Mouse (Mus musculus): ENCODE data around the gene Smad1. TPM values are rescaled to one million over a fixed set of nuclear protein-coding genes. Genes with fewer than 3 reads are reported as not detected.
"Not testable (repeated sequence)": the region's sequence is repeated elsewhere in the genome, so short reads cannot be mapped to it uniquely, and the experiment has no call there.

The Smad1 gene
- polyA plus RNA-seq, 1 experiment = 23.8 TPM

GRCm38 (mm10) chr8:79410501-79410900 is 11.2 kb upstream of the Smad1 start:
- H3K27ac ChIP-seq (ENCODE audit: insufficient read depth, low read length) = no peak overlapping the region
- TF ChIP-seq POLR2A (IDR thresholded peaks at IDR 0.05; ENCODE audit: insufficient read depth, low read length) = no peak
- TF ChIP-seq CTCF (IDR thresholded peaks at IDR 0.05; ENCODE audit: low read depth, low read length) = no peak
- no peak for TF ChIP-seq EP300 (IDR thresholded peaks at IDR 0.05; ENCODE audit: insufficient read depth, low read depth, low read length)
- no peak overlapping the region for H3K9ac ChIP-seq (ENCODE audit: low read depth, poor library complexity, severe bottlenecking)

GRCm38 (mm10) chr8:79407356-79407755 is 8.0 kb upstream of the Smad1 start:
- H3K9me3 ChIP-seq (replicated peaks; ENCODE audit: control insufficient read depth, insufficient read depth, low read length, poor library complexity, severe bottlenecking); H3K4me1 ChIP-seq (ENCODE audit: control insufficient read depth, insufficient read depth, low read length); H3K27me3 ChIP-seq (ENCODE audit: control insufficient read depth, insufficient read depth, low read length, poor library complexity, severe bottlenecking); H3K27ac ChIP-seq (ENCODE audit: insufficient read depth, low read length); H3K36me3 ChIP-seq (ENCODE audit: control insufficient read depth, insufficient read depth, low read length, poor library complexity, severe bottlenecking); H3K9ac ChIP-seq (ENCODE audit: low read depth, poor library complexity, severe bottlenecking); H3K4me3 ChIP-seq (ENCODE audit: low read depth, low read length): not testable (repeated sequence)

More at GRCm38 (mm10) chr8:79410501-79410900, 11.2 kb upstream of the Smad1 start:
- Histone ChIP-seq H3K4me3 (ENCODE audit: low read depth, low read length) (no peak overlapping the region), H3K27me3 (ENCODE audit: control insufficient read depth, insufficient read depth, low read length, poor library complexity, severe bottlenecking) (no peaks in the 10 kb centered on the region), H3K9me3 (replicated peaks; ENCODE audit: control insufficient read depth, insufficient read depth, low read length, poor library complexity, severe bottlenecking) (no peaks in the 10 kb centered on the region), H3K4me1 (ENCODE audit: control insufficient read depth, insufficient read depth, low read length) (no peaks in the 10 kb centered on the region), H3K36me3 (ENCODE audit: control insufficient read depth, insufficient read depth, low read length, poor library complexity, severe bottlenecking) (no peaks in the 10 kb centered on the region)

- TF ChIP-seq POLR2A (IDR thresholded peaks at IDR 0.05; ENCODE audit: insufficient read depth, low read length) (no peak), CTCF (IDR thresholded peaks at IDR 0.05; ENCODE audit: low read depth, low read length) (no peak), EP300 (IDR thresholded peaks at IDR 0.05; ENCODE audit: insufficient read depth, low read depth, low read length) (no peak)
- Histone ChIP-seq H3K27ac (ENCODE audit: insufficient read depth, low read length) (no peak overlapping the region), H3K27me3 (ENCODE audit: control insufficient read depth, insufficient read depth, low read length, poor library complexity, severe bottlenecking) (no peaks in the 10 kb centered on the region), H3K9me3 (replicated peaks; ENCODE audit: control insufficient read depth, insufficient read depth, low read length, poor library complexity, severe bottlenecking) (no peaks in the 10 kb centered on the region), H3K4me3 (ENCODE audit: low read depth, low read length) (no peak overlapping the region), H3K9ac (ENCODE audit: low read depth, poor library complexity, severe bottlenecking) (no peak overlapping the region), H3K4me1 (ENCODE audit: control insufficient read depth, insufficient read depth, low read length) (no peaks in the 10 kb centered on the region), H3K36me3 (ENCODE audit: control insufficient read depth, insufficient read depth, low read length, poor library complexity, severe bottlenecking) (no peaks in the 10 kb centered on the region)
These were observed 5.7 kb upstream of the Smad1 start for GRCm38 (mm10) chr8:79404895-79405557.

GRCm38 (mm10) chr8:79400671-79401070 is 1.4 kb upstream of the Smad1 start:
- H3K27ac ChIP-seq (ENCODE audit: insufficient read depth, low read length) = no peak overlapping the region
- H3K9ac ChIP-seq (ENCODE audit: low read depth, poor library complexity, severe bottlenecking) = no peak overlapping the region
- H3K9me3 ChIP-seq (replicated peaks; ENCODE audit: control insufficient read depth, insufficient read depth, low read length, poor library complexity, severe bottlenecking) = no peaks in the 10 kb centered on the region
- no peak overlapping the region for H3K4me3 ChIP-seq (ENCODE audit: low read depth, low read length)
- TF ChIP-seq POLR2A (IDR thresholded peaks at IDR 0.05; ENCODE audit: insufficient read depth, low read length) (no peak), EP300 (IDR thresholded peaks at IDR 0.05; ENCODE audit: insufficient read depth, low read depth, low read length) (no peak), CTCF (IDR thresholded peaks at IDR 0.05; ENCODE audit: low read depth, low read length) (no peak)
- H3K36me3 ChIP-seq (ENCODE audit: control insufficient read depth, insufficient read depth, low read length, poor library complexity, severe bottlenecking) = no peaks in the 10 kb centered on the region
- H3K4me1 ChIP-seq (ENCODE audit: control insufficient read depth, insufficient read depth, low read length) = no peaks in the 10 kb centered on the region
- H3K27me3 ChIP-seq (ENCODE audit: control insufficient read depth, insufficient read depth, low read length, poor library complexity, severe bottlenecking) = no peaks in the 10 kb centered on the region

GRCm38 (mm10) chr8:79398251-79398981 is 902 bp downstream of the Smad1 start:
- TF ChIP-seq CTCF (IDR thresholded peaks at IDR 0.05; ENCODE audit: low read depth, low read length) (no peak), POLR2A (IDR thresholded peaks at IDR 0.05; ENCODE audit: insufficient read depth, low read length) (no peak), EP300 (IDR thresholded peaks at IDR 0.05; ENCODE audit: insufficient read depth, low read depth, low read length) (no peak)
- H3K27me3 ChIP-seq (ENCODE audit: control insufficient read depth, insufficient read depth, low read length, poor library complexity, severe bottlenecking) = no peaks in the 10 kb centered on the region
- H3K9me3 ChIP-seq (replicated peaks; ENCODE audit: control insufficient read depth, insufficient read depth, low read length, poor library complexity, severe bottlenecking) = no peaks in the 10 kb centered on the region
- H3K4me3 ChIP-seq (ENCODE audit: low read depth, low read length) = peak overlapping the region; percentile 71
- no peak overlapping the region for H3K27ac ChIP-seq (ENCODE audit: insufficient read depth, low read length)
- no peaks in the 10 kb centered on the region for H3K4me1 ChIP-seq (ENCODE audit: control insufficient read depth, insufficient read depth, low read length)
- peak overlapping the region; percentile 98 for H3K9ac ChIP-seq (ENCODE audit: low read depth, poor library complexity, severe bottlenecking)
- H3K36me3 ChIP-seq (ENCODE audit: control insufficient read depth, insufficient read depth, low read length, poor library complexity, severe bottlenecking) = no peaks in the 10 kb centered on the region

- Histone ChIP-seq H3K36me3 (ENCODE audit: control insufficient read depth, insufficient read depth, low read length, poor library complexity, severe bottlenecking) (no peaks in the 10 kb centered on the region), H3K27ac (ENCODE audit: insufficient read depth, low read length) (no peak overlapping the region), H3K9ac (ENCODE audit: low read depth, poor library complexity, severe bottlenecking) (peak overlapping the region; percentile 98), H3K4me3 (ENCODE audit: low read depth, low read length) (peak overlapping the region; percentile 71), H3K9me3 (replicated peaks; ENCODE audit: control insufficient read depth, insufficient read depth, low read length, poor library complexity, severe bottlenecking) (no peaks in the 10 kb centered on the region), H3K4me1 (ENCODE audit: control insufficient read depth, insufficient read depth, low read length) (no peaks in the 10 kb centered on the region), H3K27me3 (ENCODE audit: control insufficient read depth, insufficient read depth, low read length, poor library complexity, severe bottlenecking) (no peaks in the 10 kb centered on the region)
- TF ChIP-seq POLR2A (IDR thresholded peaks at IDR 0.05; ENCODE audit: insufficient read depth, low read length) (no peak), CTCF (IDR thresholded peaks at IDR 0.05; ENCODE audit: low read depth, low read length) (no peak), EP300 (IDR thresholded peaks at IDR 0.05; ENCODE audit: insufficient read depth, low read depth, low read length) (no peak)
These were observed 1.5 kb downstream of the Smad1 start for GRCm38 (mm10) chr8:79397705-79398250.
